Mouse (Mus musculus) heart, adult 2 months (tissue): ENCODE results near the gene Oxt.

Experiments used
- CTCF ChIP-seq: fragments of 200-600 bp; IDR thresholded peaks from 2 replicates; pipeline ENCODE4 v1.8.1; 2022; ENCODE audit warnings: antibody characterized with exemption, mild to moderate bottlenecking, moderate library complexity
- POLR2A ChIP-seq: fragments of 200-500 bp; IDR thresholded peaks from 2 replicates; pipeline ENCODE4 v1.6.1; 2011; ENCODE audit warnings: mild to moderate bottlenecking, low read depth, low read length, control low read depth; ENCODE audit not compliant: insufficient read depth

DNA sequence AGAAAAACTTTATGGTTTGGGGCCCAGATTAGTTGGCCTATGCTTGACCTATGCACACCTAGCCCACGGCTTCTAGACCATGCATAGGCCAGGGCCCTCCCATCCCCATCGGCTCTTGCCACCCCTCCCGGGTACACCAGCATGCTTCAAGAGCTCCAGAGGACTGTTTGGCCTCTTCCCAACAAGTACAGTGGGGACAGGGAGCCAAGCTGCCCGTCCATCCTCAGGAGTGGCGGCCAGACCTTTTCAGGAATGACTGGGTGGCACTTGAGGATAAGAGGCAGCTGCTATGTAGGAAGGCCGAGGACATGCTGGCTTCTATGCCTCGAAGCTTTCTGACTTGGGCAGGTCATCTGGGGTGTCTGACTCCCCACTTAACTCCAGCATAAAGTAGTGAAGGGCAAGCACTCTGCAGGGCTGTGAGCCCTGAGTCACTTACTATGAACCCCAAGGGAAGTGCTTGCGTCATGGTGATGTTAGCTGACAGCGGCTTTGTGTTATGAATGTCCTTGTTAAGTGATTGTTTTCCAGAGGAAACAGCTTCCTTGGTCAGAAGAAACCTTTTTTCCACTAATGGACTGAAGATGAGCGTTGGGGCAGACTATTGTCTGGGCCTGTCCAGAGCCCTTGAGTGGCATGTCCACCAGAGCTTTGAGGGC, 8.1 kb downstream of the Oxt start:
- TF ChIP-seq CTCF, result no peak
- TF ChIP-seq POLR2A, result no peak
